Mouse (Mus musculus) adrenal gland, adult 18-20 months (tissue): Measurements from ENCODE around the gene Pou4f2. TPM values are rescaled to one million over a fixed set of nuclear protein-coding genes. Genes with fewer than 3 reads are reported as not detected.

Experiments
- DNase-seq, 2 experiments: peaks; one replicate each; pipeline ENCODE4 v3.0.0; 2021 to 2022; ENCODE audit warnings: low spot score in 2 of 2
- total RNA-seq, 2 experiments: library from RNA; stranded (reverse); gene quantifications; 1 replicate in 1 of 2; 2 replicates in 1 of 2; pipeline ENCODE4 v1.2.3; 2021

The Pou4f2 gene
- total RNA-seq, 2 experiments from 2014 or later = not detected

GRCm38 (mm10) chr8:78420101-78420503 lies 16.3 kb downstream of the Pou4f2 start:
- no peak for DNase-seq

DNA sequence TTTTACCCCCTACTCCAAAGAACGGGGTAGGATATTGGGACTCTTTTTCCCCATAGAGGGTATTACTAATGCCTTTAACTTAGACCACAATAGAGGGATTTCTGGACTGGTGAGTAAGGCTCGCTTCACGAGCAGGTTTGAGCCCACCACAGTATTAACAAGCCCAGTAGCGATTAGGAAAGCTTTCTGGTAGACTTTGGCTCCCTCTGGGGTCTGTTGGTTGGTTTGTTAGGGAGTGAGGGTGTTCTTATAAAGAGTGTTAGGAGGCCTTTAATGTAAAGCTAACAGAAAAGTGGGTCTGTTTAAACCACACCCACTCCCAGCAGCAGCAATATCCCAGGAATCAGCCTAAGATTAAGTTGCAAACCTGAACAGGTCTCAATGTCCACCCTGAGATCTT lies 17.2 kb downstream of the Pou4f2 start:
- no peak for DNase-seq

DNA sequence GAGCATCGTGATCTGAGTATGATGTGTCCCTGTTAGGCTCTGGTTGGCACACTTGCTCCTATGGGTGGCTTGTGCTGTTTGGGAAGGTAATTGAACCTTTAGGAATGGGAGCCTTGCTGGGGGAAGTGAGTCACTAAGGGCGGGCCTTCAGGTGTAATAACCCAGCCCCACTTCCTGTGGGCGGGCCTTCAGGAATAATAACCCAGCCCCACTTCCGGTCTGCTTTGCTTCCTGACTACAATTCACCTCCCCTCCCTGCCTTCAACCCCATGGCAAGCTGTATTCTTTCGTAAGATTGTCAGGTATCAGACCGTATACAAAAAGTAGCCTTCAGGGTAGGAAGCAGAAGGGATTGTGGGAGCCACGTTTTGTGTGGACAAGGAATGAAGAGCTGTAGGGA lies 45.7 kb downstream of the Pou4f2 start:
- no peak for DNase-seq

Other genes with a start within 250 kb of the Pou4f2 start
- not detected for gene Ttc29, start 223.3 kb downstream of the Pou4f2 start, total RNA-seq
- 10 to 100 TPM; 48.5 to 54.7 TPM for gene Rbmxl1, start 72.3 kb upstream of the Pou4f2 start, total RNA-seq
- 10 to 100 TPM; 14.4 to 15.9 TPM for gene Slc10a7, start 72.7 kb upstream of the Pou4f2 start, total RNA-seq